Comparison of ENCODE assay signal across 16 mouse cellular contexts in the genomic region with DNA sequence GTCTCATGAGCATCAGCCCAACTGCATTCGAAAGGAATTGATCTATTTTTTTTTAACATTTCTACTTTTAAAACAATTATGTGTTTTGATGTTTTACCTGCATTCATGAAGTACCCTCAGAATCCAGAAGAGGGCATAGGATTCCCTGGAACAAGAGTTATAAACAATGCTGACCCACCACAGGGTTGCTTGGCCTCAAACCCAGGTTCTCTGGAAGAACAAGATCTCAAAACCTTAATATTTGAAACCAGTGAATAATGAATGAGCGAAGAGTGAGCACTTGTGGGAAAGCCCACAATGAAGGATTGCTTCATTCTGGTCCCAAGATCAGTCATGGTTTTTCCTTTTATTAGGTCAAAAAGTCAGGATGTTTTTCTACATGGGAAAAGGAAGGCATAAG.
DNase-seq lines count a peak whose midpoint lies in the region; ATAC-seq and TF ChIP-seq lines count a peak whose summit lies in the region.
"Had no signal": no experiment of that assay in that cellular context is flagged by ENCODE, and none has a peak within 500 bp of the region (broad histone marks: within the 10 kb centered on the region; RNA-seq: fewer than 3 reads in every experiment).

No protein-coding gene starts in this region.

- WGBS in heart, postnatal 0 days, result 68% methylated on average over 2 of the region's 2 CpGs
- WGBS in kidney, postnatal 0 days, result 86% methylated on average over 2 of the region's 2 CpGs
- 94% methylated on average over 2 of the region's 2 CpGs for WGBS in forebrain, embryonic 16.5 days

- peak; percentile 25; the same call in 1 of the 2 replicates for TF ChIP-seq CTCF in heart, postnatal 0 days (IDR thresholded peaks at IDR 0.05; ENCODE audit: low read depth)
- TF ChIP-seq CTCF in CH12.LX (conservative IDR thresholded peaks at IDR 0.05 in 1 of 2, IDR thresholded peaks at IDR 0.05 in 1 of 2; ENCODE audit: low read depth in 2 of 2, low read length in 2 of 2), result peak; percentile 27 to 88; a peak in 3 of 4 replicates
- TF ChIP-seq CTCF in kidney, postnatal 0 days (IDR thresholded peaks at IDR 0.05; ENCODE audit: low read depth), result peak; percentile 61

- DNase-seq in heart, postnatal 0 days (ENCODE audit: low spot score), result no peak
- no peak for DNase-seq in heart, postnatal 36 days
- peak; percentile 53 for DNase-seq in 3T3-L1 (ENCODE audit: low read depth, low spot score)
- DNase-seq in CH12.LX (ENCODE audit: extremely low read depth), result peak; percentile 67
- peak; percentile 30 for DNase-seq in kidney, postnatal 0 days (ENCODE audit: low spot score)
- DNase-seq in cerebellum, postnatal 4 days (ENCODE audit: low spot score in 2 of 2), result no peak
- DNase-seq: cerebellum, adult 8-10 months; right cerebral cortex, postnatal 25 days; thymus, adult 18-20 months had no signal

- H3K36me3 ChIP-seq in heart, postnatal 0 days (replicated peaks; ENCODE audit: control insufficient read depth, insufficient read depth, low read length), result no peaks in the 10 kb centered on the region
- no peaks in the 10 kb centered on the region for H3K36me3 ChIP-seq in CH12.LX (replicated peaks in 1 of 2; ENCODE audit: control insufficient read depth in 1 of 2, insufficient read depth in 1 of 2, low read length in 1 of 2)
- no peaks in the 10 kb centered on the region for H3K36me3 ChIP-seq in kidney, postnatal 0 days (ENCODE audit: insufficient read depth, low read length)
- no peaks in the 10 kb centered on the region for H3K36me3 ChIP-seq in forebrain, embryonic 16.5 days (ENCODE audit: control insufficient read depth, insufficient read depth)
- H3K36me3 ChIP-seq: hindbrain, embryonic 10.5 days; limb, embryonic 15.5 days; midbrain, embryonic 10.5 days; neural tube, embryonic 13.5 days had no signal

- intact Hi-C loops in heart, postnatal 36 days (cut with DNase I), result loop anchor here (1.0 to 5.0 kb wide), 3 partner anchors 47 to 79 kb away; partner anchors contain the start of gene Cd200

- TF ChIP-seq EP300 in heart, postnatal 0 days (IDR thresholded peaks at IDR 0.05; ENCODE audit: low read depth), result no peak
- TF ChIP-seq EP300 in CH12.LX (IDR thresholded peaks at IDR 0.05; ENCODE audit: low read length), result 0 out of 2 replicates have a peak, but pooled peaks have one; percentile 2

- no peak overlapping the region for H3K27ac ChIP-seq in heart, postnatal 0 days (ENCODE audit: low read depth)
- no peak overlapping the region for H3K27ac ChIP-seq in CH12.LX (ENCODE audit: insufficient read depth, low read depth)
- no peak overlapping the region for H3K27ac ChIP-seq in kidney, postnatal 0 days
- H3K27ac ChIP-seq in forebrain, embryonic 16.5 days (ENCODE audit: low read length), result no peak overlapping the region
- H3K27ac ChIP-seq: hindbrain, embryonic 10.5 days; limb, embryonic 15.5 days; midbrain, embryonic 10.5 days; neural tube, embryonic 13.5 days had no signal

- H3K9me3 ChIP-seq in heart, postnatal 0 days (replicated peaks; ENCODE audit: control insufficient read depth, low read length), result no peaks in the 10 kb centered on the region
- H3K9me3 ChIP-seq in CH12.LX (replicated peaks; ENCODE audit: low read length), result no peaks in the 10 kb centered on the region
- no peaks in the 10 kb centered on the region for H3K9me3 ChIP-seq in kidney, postnatal 0 days (replicated peaks; ENCODE audit: low read length)
- H3K9me3 ChIP-seq in forebrain, embryonic 16.5 days (ENCODE audit: control insufficient read depth, low read length), result no peaks in the 10 kb centered on the region
- H3K9me3 ChIP-seq: hindbrain, embryonic 10.5 days; limb, embryonic 15.5 days; midbrain, embryonic 10.5 days; neural tube, embryonic 13.5 days had no signal

- in situ Hi-C loops in CH12.LX (cut with MboI; ENCODE audit: low pct_ligation_motif_present, low pct_unique_long_range_greater_than_20kb, low sequenced_read_pairs), result loop anchor here (10.0 kb wide), 1 partner anchor 75 kb away; the partner anchor contains the start of gene Cd200

- TF ChIP-seq POLR2A in CH12.LX (IDR thresholded peaks at IDR 0.05; ENCODE audit: low read depth, low read length), result no peak

- no peaks in the 10 kb centered on the region for H3K27me3 ChIP-seq in heart, postnatal 0 days (ENCODE audit: control insufficient read depth, insufficient read depth, low read length)
- H3K27me3 ChIP-seq in CH12.LX (replicated peaks), result no peaks in the 10 kb centered on the region
- H3K27me3 ChIP-seq in kidney, postnatal 0 days (ENCODE audit: insufficient read depth, low read length), result no peaks in the 10 kb centered on the region
- no peaks in the 10 kb centered on the region for H3K27me3 ChIP-seq in forebrain, embryonic 16.5 days (replicated peaks; ENCODE audit: control insufficient read depth, insufficient read depth, low read length)
- H3K27me3 ChIP-seq: limb, embryonic 15.5 days; neural tube, embryonic 13.5 days had no signal

- peak; percentile 93 for TF ChIP-seq RAD21 in CH12.LX (IDR thresholded peaks at IDR 0.05; ENCODE audit: low read depth, low read length)

- dilution Hi-C loops in CH12.LX (cut with MboI; ENCODE audit: extremely low pct_ligation_motif_present, extremely low pct_unique_long_range_greater_than_20kb, low sequenced_read_pairs), result no loop called here

- peaks cover 8% of the 10 kb centered on the region; the same call in 1 of the 2 replicates for H3K4me1 ChIP-seq in heart, postnatal 0 days (ENCODE audit: control insufficient read depth, insufficient read depth)
- H3K4me1 ChIP-seq in CH12.LX (ENCODE audit: control insufficient read depth in 1 of 2, insufficient read depth in 2 of 2), result peaks cover 8 to 23% of the 10 kb centered on the region in 2 experiments
- H3K4me1 ChIP-seq in kidney, postnatal 0 days (replicated peaks; ENCODE audit: insufficient read depth, low read length), result 0 out of 2 replicates have a peak, but pooled peaks cover 4% of the 10 kb centered on the region
- H3K4me1 ChIP-seq in forebrain, embryonic 16.5 days (replicated peaks; ENCODE audit: control insufficient read depth, insufficient read depth, low read length), result no peaks in the 10 kb centered on the region
- H3K4me1 ChIP-seq: hindbrain, embryonic 10.5 days; midbrain, embryonic 10.5 days; neural tube, embryonic 13.5 days had no signal

- H3K9ac ChIP-seq in heart, postnatal 0 days (replicated peaks; ENCODE audit: low read depth, low read length), result no peak overlapping the region
- H3K9ac ChIP-seq in CH12.LX (ENCODE audit: insufficient read depth, low read depth), result peak overlapping the region; percentile 42; the same call in 1 of the 2 replicates
- no peak overlapping the region for H3K9ac ChIP-seq in kidney, postnatal 0 days (ENCODE audit: low read depth, low read length)
- no peak overlapping the region for H3K9ac ChIP-seq in forebrain, embryonic 16.5 days (replicated peaks; ENCODE audit: low read depth, low read length)
- H3K9ac ChIP-seq: limb, embryonic 15.5 days; neural tube, embryonic 13.5 days had no signal

- ATAC-seq in heart, postnatal 0 days (ENCODE audit: insufficient read depth, low read depth), result no peak
- no peak for ATAC-seq in kidney, postnatal 0 days (replicated peaks; ENCODE audit: low FRiP score, low read depth)
- ATAC-seq in forebrain, embryonic 16.5 days, result no peak
- no peak for ATAC-seq in megakaryocyte-erythroid progenitor cell, adult 5-6 weeks (replicated peaks; ENCODE audit: low FRiP score, low TSS enrichment, poor library complexity, severe bottlenecking)

- no peaks in the 10 kb centered on the region for H3K79me2 ChIP-seq in CH12.LX (replicated peaks; ENCODE audit: control insufficient read depth, extremely low read depth, insufficient read depth, poor library complexity, severe bottlenecking)

- no peak overlapping the region for H3K4me3 ChIP-seq in heart, postnatal 0 days (ENCODE audit: low read depth, low read length)
- no peak overlapping the region for H3K4me3 ChIP-seq in CH12.LX (replicated peaks in 1 of 3; ENCODE audit: low read depth in 2 of 3, low read length in 2 of 3, poor library complexity in 1 of 3)
- no peak overlapping the region for H3K4me3 ChIP-seq in kidney, postnatal 0 days (replicated peaks; ENCODE audit: low read depth, low read length)
- H3K4me3 ChIP-seq in forebrain, embryonic 16.5 days (replicated peaks; ENCODE audit: low read length), result no peak overlapping the region
- H3K4me3 ChIP-seq: erythroblast, embryonic 14.5 days; hindbrain, embryonic 10.5 days; limb, embryonic 15.5 days; midbrain, embryonic 10.5 days; neural tube, embryonic 13.5 days had no signal

- H3K4me2 ChIP-seq in heart, postnatal 0 days (ENCODE audit: low read depth, low read length), result no peak overlapping the region
- no peak overlapping the region; the same call in 1 of the 2 replicates for H3K4me2 ChIP-seq in CH12.LX (ENCODE audit: insufficient read depth, low read depth, poor library complexity, severe bottlenecking)
- no peak overlapping the region for H3K4me2 ChIP-seq in kidney, postnatal 0 days (ENCODE audit: low read length)
- H3K4me2 ChIP-seq in forebrain, embryonic 16.5 days (ENCODE audit: low read length), result no peak overlapping the region
- H3K4me2 ChIP-seq: limb, embryonic 15.5 days; neural tube, embryonic 13.5 days had no signal

TF ChIP-seq in CH12.LX, 34 proteins besides CTCF, POLR2A, EP300 and RAD21:
- TF ChIP-seq MXI1 (IDR thresholded peaks at IDR 0.05; ENCODE audit: low read depth, low read length) (no peak), PAX5 (IDR thresholded peaks at IDR 0.05; ENCODE audit: low read length) (no peak), ZNF384 (IDR thresholded peaks at IDR 0.05; ENCODE audit: low read depth, low read length) (peak; percentile 48; the same call in 1 of the 2 replicates), ETS1 (conservative IDR thresholded peaks at IDR 0.05; ENCODE audit: low read depth, low read length) (no peak), MEF2A (IDR thresholded peaks at IDR 0.05; ENCODE audit: borderline replicate concordance, low read depth, low read length) (no peak), ZMIZ1 (IDR thresholded peaks at IDR 0.05; ENCODE audit: low read depth, low read length) (no peak), NRF1 (IDR thresholded peaks at IDR 0.05; ENCODE audit: low read depth, low read length) (no peak), JUND (conservative IDR thresholded peaks at IDR 0.05; ENCODE audit: low read depth, low read length) (0 out of 2 replicates have a peak, but pooled peaks have one; percentile 2), MYC (IDR thresholded peaks at IDR 0.05; ENCODE audit: low read depth, low read length) (0 out of 2 replicates have a peak, but pooled peaks have one; percentile 36), SMC3 (IDR thresholded peaks at IDR 0.05; ENCODE audit: low read depth, low read length) (peak; percentile 90), MAFK (IDR thresholded peaks at IDR 0.05; ENCODE audit: insufficient replicate concordance, low read length) (no peak), ZC3H11A (IDR thresholded peaks at IDR 0.05; ENCODE audit: low read depth, low read length) (peak; percentile 86), POLR2AphosphoS2 (IDR thresholded peaks at IDR 0.05; ENCODE audit: low read depth, low read length) (no peak)

Comparison
In these comparisons a context has a peak if more than half of its experiments do, and no peak if none do; other contexts are left out.
1. DNase-seq: peak in 3T3-L1 (single experiment), CH12.LX (single experiment) and kidney, postnatal 0 days (single experiment); none in heart, postnatal 0 days (single experiment), heart, postnatal 36 days (0 of 2) and cerebellum, postnatal 4 days (0 of 2).
2. Peak in every context shown above with its lines, with median percentiles within 50 percentile points of each other: CTCF ChIP-seq.